Mouse (Mus musculus) lung, postnatal 0 days (tissue): Measurements from ENCODE around the gene Lrrtm4.

Experiments used
- CTCF ChIP-seq: IDR thresholded peaks from 2 replicates; pipeline ENCODE4 v1.5.1; 2016; ENCODE audit warnings: antibody characterized with exemption, mild to moderate bottlenecking
- EP300 ChIP-seq: IDR thresholded peaks from 2 replicates; pipeline ENCODE4 v1.6.1; 2016; ENCODE audit warnings: antibody characterized with exemption, mild to moderate bottlenecking, control low read depth

DNA sequence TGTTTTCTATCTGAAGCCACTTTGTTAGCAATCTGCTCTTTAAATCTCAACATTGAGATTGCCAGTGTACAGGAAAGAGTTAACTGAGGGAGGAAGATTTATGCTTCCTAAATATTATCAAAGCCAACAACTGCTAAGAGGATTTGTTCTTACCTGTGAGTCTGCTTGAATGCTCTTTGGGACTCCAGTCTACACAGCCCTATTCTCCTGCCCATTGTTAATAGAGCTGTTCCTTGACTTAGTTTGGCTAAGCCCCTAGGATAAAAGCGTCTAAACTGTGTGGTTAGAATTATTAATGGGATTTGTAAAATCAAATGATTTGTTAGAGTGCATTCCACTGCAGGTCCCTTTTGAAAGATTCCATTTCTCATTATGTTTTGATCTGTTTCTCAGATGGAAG is 168.1 kb downstream of the Lrrtm4 start:
- TF ChIP-seq CTCF (no peak), EP300 (no peak)
